Comparison of ENCODE assay signal across 4 mouse cellular contexts in the genomic region with DNA sequence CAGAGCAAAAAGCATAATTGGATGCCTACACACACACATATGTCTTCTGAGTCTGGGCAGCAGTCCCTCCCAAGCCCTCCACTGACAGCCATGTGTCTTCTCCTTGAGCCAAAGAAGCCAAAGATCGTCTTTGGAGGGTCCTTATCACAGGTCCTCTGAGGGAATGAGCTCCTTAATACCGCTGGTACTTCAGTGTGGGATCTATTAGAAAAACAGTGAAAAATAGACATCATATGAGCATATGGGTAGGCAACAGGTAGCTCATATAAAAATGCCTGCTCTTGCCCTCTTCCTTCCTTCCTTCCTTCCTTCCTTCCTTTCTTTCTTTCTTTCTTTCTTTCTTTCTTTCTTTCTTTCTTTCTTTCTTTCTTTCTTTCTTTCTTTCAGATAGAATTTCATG. TPM values are rescaled to one million over a fixed set of nuclear protein-coding genes. Genes with fewer than 3 reads are reported as not detected.
"Had no signal": no experiment of that assay in that cellular context is flagged by ENCODE, and none has a peak within 500 bp of the region (broad histone marks: within the 10 kb centered on the region; RNA-seq: fewer than 3 reads in every experiment).

No protein-coding gene starts in this region.

RNA-seq across cellular contexts. Expression of a gene that starts 2.2 kb away (rescaled TPM):
- polyA plus RNA-seq: midbrain, embryonic 14.5 days; small intestine, adult 2 months had no signal

RNA-seq across cellular contexts. Expression of a gene that starts 8.4 kb away (rescaled TPM):
- polyA plus RNA-seq: small intestine, adult 2 months had no signal

RNA-seq across cellular contexts. Expression of a gene that starts 15.3 kb away (rescaled TPM):
- polyA plus RNA-seq: limb, embryonic 11.5 days; small intestine, adult 2 months; thymus, postnatal 0 days had no signal
